Mouse (Mus musculus) MEL (cell line): ENCODE data around the gene Aldh3b2.

Experiments
- CTCF ChIP-seq, 3 experiments: IDR thresholded peaks in 2 of 3; conservative IDR thresholded peaks in 1 of 3; 2 replicates each; pipeline ENCODE4 v1.5.1; 2011 to 2012; ENCODE audit warnings: low read length in 3 of 3, low read depth in 2 of 3, mild to moderate bottlenecking in 2 of 3, improper control_type of control experiment in 1 of 3, inconsistent platforms in 1 of 3, mixed read lengths in 1 of 3, moderate library complexity in 1 of 3; ENCODE audit not compliant: control insufficient read depth in 1 of 3, insufficient read depth in 1 of 3, poor library complexity in 1 of 3, severe bottlenecking in 1 of 3
- ELF1 ChIP-seq: IDR thresholded peaks from 2 replicates; pipeline ENCODE4 v1.6.1; 2014; ENCODE audit warnings: low read depth, mild to moderate bottlenecking, inconsistent platforms, low read length, improper control_type of control experiment, moderate library complexity
- SIN3A ChIP-seq: IDR thresholded peaks from 2 replicates; pipeline ENCODE4 v1.6.1; 2012; ENCODE audit warnings: low read length, improper control_type of control experiment, inconsistent platforms
- USF1 ChIP-seq: IDR thresholded peaks from 2 replicates; pipeline ENCODE4 v1.6.1; 2014; ENCODE audit warnings: low read depth, mild to moderate bottlenecking, inconsistent platforms, low read length, improper control_type of control experiment, moderate library complexity

DNA sequence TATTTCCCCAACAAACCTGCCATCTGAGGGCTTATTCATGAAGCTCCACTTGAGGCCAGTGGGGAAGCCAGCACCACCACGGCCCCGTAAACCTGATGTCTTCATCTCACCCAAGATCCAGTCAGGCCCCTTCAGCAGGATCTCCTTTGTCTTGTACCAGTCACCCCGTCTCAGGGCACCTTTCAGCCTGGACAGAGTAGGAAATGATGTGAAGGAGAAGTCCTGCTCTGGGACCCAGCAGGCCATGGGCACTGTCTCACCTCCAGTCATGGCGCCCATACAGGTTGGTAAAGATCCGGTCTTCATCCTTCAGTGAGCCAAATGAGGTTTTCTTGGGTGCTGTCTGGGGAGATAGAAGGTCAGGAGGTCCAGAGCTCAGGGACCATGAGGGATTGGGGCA is 39.0 kb downstream of the Aldh3b2 start:
- no peak for TF ChIP-seq ELF1
- no peak for TF ChIP-seq SIN3A
- no peak for TF ChIP-seq USF1
- TF ChIP-seq CTCF (IDR thresholded peaks at IDR 0.05 in 2 of 3, conservative IDR thresholded peaks at IDR 0.05 in 1 of 3; ENCODE audit: control insufficient read depth in 1 of 3, insufficient read depth in 1 of 3, low read depth in 2 of 3, low read length in 3 of 3, poor library complexity in 1 of 3, severe bottlenecking in 1 of 3): no peak
